Mouse (Mus musculus): ENCODE results near the gene Strip1.

GRCm38 (mm10) chr3:107568721-107569120 lies 62.8 kb downstream of the Strip1 start:
- TF ChIP-seq POLR2A (IDR thresholded peaks at IDR 0.05; ENCODE audit: extremely low read depth, insufficient read depth, low read length) (no peak), CTCF (IDR thresholded peaks at IDR 0.05; ENCODE audit: low read depth, low read length) (no peak)

Data from liver, adult 2 months (tissue).